Mouse (Mus musculus) fibroblast of lung, adult 2 months (primary cell): ENCODE results near the gene Vmn1r175.
"Not testable (repeated sequence)": the region's sequence is repeated elsewhere in the genome, so short reads cannot be mapped to it uniquely, and the experiment has no call there.

Source experiments
- DNase-seq: peaks from one replicate; pipeline ENCODE4 v3.0.0-alpha.2; 2011; ENCODE audit warnings: low read depth

Gene Vmn1r175

GRCm38 (mm10) chr7:23810543-23810942, at the start of gene Vmn1r175:
Vmn1r175 (minus strand) TSS chr7:23810643.
- not testable (repeated sequence) for DNase-seq

GRCm38 (mm10) chr7:23837272-23837671, 26.8 kb upstream of the Vmn1r175 start, which contains the start of gene Vmn1r176:
Vmn1r176 (minus strand) TSS chr7:23837372.
- not testable (repeated sequence) for DNase-seq

- DNase-seq = no peak
Measured at GRCm38 (mm10) chr7:23784526-23784925, 25.9 kb downstream of the Vmn1r175 start.
